Mouse (Mus musculus): ENCODE data around the gene Pwwp2b. TPM values are rescaled to one million over a fixed set of nuclear protein-coding genes. Genes with fewer than 3 reads are reported as not detected.

Pwwp2b gene
- polyA plus RNA-seq, 1 experiment, result 7.5 TPM

DNA sequence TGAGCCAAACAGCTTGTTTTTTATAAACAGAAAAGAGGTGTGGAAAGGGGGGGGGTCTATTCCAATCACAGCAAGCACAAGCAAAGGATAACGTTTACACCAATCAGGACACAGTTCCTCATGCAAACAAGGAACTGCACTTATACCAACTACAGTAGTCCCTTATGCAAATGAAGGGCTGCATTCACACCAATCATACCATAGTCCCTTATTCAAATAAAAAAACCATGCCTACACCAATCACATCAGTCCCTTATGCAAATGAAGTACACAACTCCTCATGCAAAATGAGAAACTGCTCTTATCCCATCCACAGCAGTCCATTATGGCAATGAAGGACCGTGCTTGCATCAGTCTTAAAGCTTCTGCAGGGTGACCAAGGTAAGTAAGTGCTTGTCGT, 66.4 kb downstream of the Pwwp2b start:
- Histone ChIP-seq H3K27ac (ENCODE audit: insufficient read depth, low read length) (no peak overlapping the region), H3K9me3 (replicated peaks; ENCODE audit: control insufficient read depth, insufficient read depth, low read length, poor library complexity, severe bottlenecking) (no peaks in the 10 kb centered on the region), H3K27me3 (ENCODE audit: control insufficient read depth, insufficient read depth, low read length, poor library complexity, severe bottlenecking) (no peaks in the 10 kb centered on the region), H3K4me1 (ENCODE audit: control insufficient read depth, insufficient read depth, low read length) (no peaks in the 10 kb centered on the region), H3K9ac (ENCODE audit: low read depth, poor library complexity, severe bottlenecking) (no peak overlapping the region), H3K4me3 (ENCODE audit: low read depth, low read length) (no peak overlapping the region), H3K36me3 (ENCODE audit: control insufficient read depth, insufficient read depth, low read length, poor library complexity, severe bottlenecking) (no peaks in the 10 kb centered on the region)
- TF ChIP-seq POLR2A (IDR thresholded peaks at IDR 0.05; ENCODE audit: insufficient read depth, low read length) (no peak), CTCF (IDR thresholded peaks at IDR 0.05; ENCODE audit: low read depth, low read length) (no peak), EP300 (IDR thresholded peaks at IDR 0.05; ENCODE audit: insufficient read depth, low read depth, low read length) (no peak)

DNA sequence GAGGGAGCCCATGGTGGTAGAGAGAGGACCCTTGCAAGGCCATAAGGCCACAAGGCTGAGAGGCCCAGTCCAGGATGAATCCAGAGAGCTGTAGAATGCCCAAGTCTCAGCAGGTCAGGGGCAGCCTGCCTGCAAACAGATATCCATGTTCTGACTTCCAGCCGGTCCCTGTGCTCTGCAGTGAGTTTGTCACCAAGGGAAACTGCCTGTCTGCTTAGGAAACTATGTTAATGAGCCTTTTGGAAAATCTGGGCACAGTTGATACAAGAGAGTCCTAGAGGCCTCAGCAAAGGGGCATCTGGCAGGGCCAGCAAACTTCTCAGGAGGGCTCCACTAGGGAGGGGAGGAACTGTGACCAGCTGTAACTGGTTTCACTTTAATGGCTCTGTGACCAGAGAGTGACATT, 70.7 kb downstream of the Pwwp2b start:
- no peak overlapping the region for H3K4me3 ChIP-seq (ENCODE audit: low read depth, low read length)
- no peak for TF ChIP-seq CTCF (IDR thresholded peaks at IDR 0.05; ENCODE audit: low read depth, low read length)
- TF ChIP-seq POLR2A (IDR thresholded peaks at IDR 0.05; ENCODE audit: insufficient read depth, low read length), result no peak
- TF ChIP-seq EP300 (IDR thresholded peaks at IDR 0.05; ENCODE audit: insufficient read depth, low read depth, low read length), result no peak
- H3K9me3 ChIP-seq (replicated peaks; ENCODE audit: control insufficient read depth, insufficient read depth, low read length, poor library complexity, severe bottlenecking), result no peaks in the 10 kb centered on the region
- no peak overlapping the region for H3K9ac ChIP-seq (ENCODE audit: low read depth, poor library complexity, severe bottlenecking)
- no peak overlapping the region for H3K27ac ChIP-seq (ENCODE audit: insufficient read depth, low read length)
- H3K27me3 ChIP-seq (ENCODE audit: control insufficient read depth, insufficient read depth, low read length, poor library complexity, severe bottlenecking), result no peaks in the 10 kb centered on the region
- no peaks in the 10 kb centered on the region for H3K4me1 ChIP-seq (ENCODE audit: control insufficient read depth, insufficient read depth, low read length)
- H3K36me3 ChIP-seq (ENCODE audit: control insufficient read depth, insufficient read depth, low read length, poor library complexity, severe bottlenecking), result no peaks in the 10 kb centered on the region

Other genes starting within 250 kb of the Pwwp2b start
- gene Dpysl4, start 162.5 kb upstream of the Pwwp2b start, polyA plus RNA-seq (2011; ENCODE audit: insufficient read depth, insufficient read length, low read depth, missing spikeins), result 1.9 and 2.1 TPM in 2 replicates
- gene Lrrc27, start 35.5 kb upstream of the Pwwp2b start, polyA plus RNA-seq (2011; ENCODE audit: insufficient read depth, insufficient read length, low read depth, missing spikeins), result 6.4 and 7.3 TPM in 2 replicates
- gene Stk32c, start 35.2 kb upstream of the Pwwp2b start, polyA plus RNA-seq (2011; ENCODE audit: insufficient read depth, insufficient read length, low read depth, missing spikeins), result 0.42 and 0.70 TPM in 2 replicates
- gene Inpp5a, start 140.6 kb downstream of the Pwwp2b start, polyA plus RNA-seq (2011; ENCODE audit: insufficient read depth, insufficient read length, low read depth, missing spikeins), result 37.6 and 43.9 TPM in 2 replicates

Data from ES-Bruce4 (cell line).